Mouse (Mus musculus): ENCODE results near the gene Armc9.

Gene Armc9

GRCm38 (mm10) chr1:86285295-86285694 lies 130.7 kb downstream of the Armc9 start:
- DNase-seq, result no peak

GRCm38 (mm10) chr1:86287473-86287872 lies 132.9 kb downstream of the Armc9 start:
- no peak for DNase-seq

GRCm38 (mm10) chr1:86290452-86290851 lies 135.9 kb downstream of the Armc9 start:
- no peak for DNase-seq

- DNase-seq, result no peak
Measured at GRCm38 (mm10) chr1:86293091-86293490, 138.5 kb downstream of the Armc9 start.

- DNase-seq, result no peak
Measured at GRCm38 (mm10) chr1:86293868-86294267, 139.3 kb downstream of the Armc9 start.

- no peak for DNase-seq
Measured at GRCm38 (mm10) chr1:86294472-86294871, 139.9 kb downstream of the Armc9 start.

- DNase-seq, result no peak
Measured at GRCm38 (mm10) chr1:86300093-86300492, 145.5 kb downstream of the Armc9 start.

GRCm38 (mm10) chr1:86300731-86301130 lies 146.2 kb downstream of the Armc9 start:
- DNase-seq, result peak; percentile 39

- peak; percentile 58 for DNase-seq
Measured at GRCm38 (mm10) chr1:86301221-86302091, 146.9 kb downstream of the Armc9 start.

- DNase-seq, result no peak
Measured at GRCm38 (mm10) chr1:86302532-86302931, 148.0 kb downstream of the Armc9 start, which contains the start of gene B3gnt7. TSS of gene B3gnt7 (plus strand) at chr1:86302832.

GRCm38 (mm10) chr1:86303063-86303872 lies 148.7 kb downstream of the Armc9 start:
- peak; percentile 60 for DNase-seq

GRCm38 (mm10) chr1:86303873-86304250 lies 149.3 kb downstream of the Armc9 start:
- peak; percentile 20 for DNase-seq

- no peak for DNase-seq
Measured at GRCm38 (mm10) chr1:86306686-86307085, 152.1 kb downstream of the Armc9 start.

GRCm38 (mm10) chr1:86307177-86307762 lies 152.7 kb downstream of the Armc9 start:
- no peak for DNase-seq

- DNase-seq, result no peak
Measured at GRCm38 (mm10) chr1:86307871-86308641, 153.5 kb downstream of the Armc9 start.

- no peak for DNase-seq
Measured at GRCm38 (mm10) chr1:86309270-86309833, 154.8 kb downstream of the Armc9 start.

GRCm38 (mm10) chr1:86310536-86311310 lies 156.1 kb downstream of the Armc9 start:
- no peak for DNase-seq

GRCm38 (mm10) chr1:86311467-86312005 lies 157.0 kb downstream of the Armc9 start:
- no peak for DNase-seq

GRCm38 (mm10) chr1:86312269-86312668 lies 157.7 kb downstream of the Armc9 start:
- no peak for DNase-seq

- DNase-seq, result no peak
Measured at GRCm38 (mm10) chr1:86313096-86313771, 158.7 kb downstream of the Armc9 start.

GRCm38 (mm10) chr1:86313772-86314125 lies 159.2 kb downstream of the Armc9 start:
- DNase-seq, result peak; percentile 76
